Mouse (Mus musculus): Measurements from ENCODE around the gene Gm20852.
"Not testable (repeated sequence)": the region's sequence is repeated elsewhere in the genome, so short reads cannot be mapped to it uniquely, and the experiment has no call there.

The Gm20852 gene

DNA sequence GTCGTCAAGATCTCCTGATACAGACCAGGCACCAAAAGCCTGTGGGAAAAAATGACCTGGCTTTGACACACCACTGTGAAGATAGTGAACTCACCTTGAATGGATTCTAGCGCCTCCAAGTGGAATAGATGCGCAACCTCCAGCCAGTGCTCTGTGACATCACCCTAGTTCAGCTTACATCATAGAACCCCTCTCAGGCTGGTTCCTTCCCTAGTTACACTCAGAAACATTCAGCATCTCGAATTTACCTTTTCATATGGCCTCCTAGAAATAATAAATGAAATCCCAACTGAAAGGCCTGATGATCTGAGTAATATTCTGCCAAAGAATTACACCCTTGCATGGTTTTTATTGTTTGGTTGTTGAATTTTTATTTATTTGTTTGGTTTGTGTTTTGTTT lies at the start of gene Gm20852:
Gm20852 (minus strand) TSS at position 101 of the 400 bp plus-strand sequence.
- CTCF ChIA-PET, POLR2A ChIA-PET: not testable (repeated sequence)
